Mouse (Mus musculus) c-Kit-positive CD71-positive TER-119-positive erythroid progenitor cells, embryonic 14.5 days (primary cell): ENCODE measurements around the gene P4ha2.
A peak's percentile ranks its signal among the peaks of the same experiment; 100 is the strongest.

Experiments used
- DNase-seq: peaks from one replicate; pipeline ENCODE4 v3.0.0-alpha.2; 2013; ENCODE audit warnings: low spot score

Gene P4ha2

DNA sequence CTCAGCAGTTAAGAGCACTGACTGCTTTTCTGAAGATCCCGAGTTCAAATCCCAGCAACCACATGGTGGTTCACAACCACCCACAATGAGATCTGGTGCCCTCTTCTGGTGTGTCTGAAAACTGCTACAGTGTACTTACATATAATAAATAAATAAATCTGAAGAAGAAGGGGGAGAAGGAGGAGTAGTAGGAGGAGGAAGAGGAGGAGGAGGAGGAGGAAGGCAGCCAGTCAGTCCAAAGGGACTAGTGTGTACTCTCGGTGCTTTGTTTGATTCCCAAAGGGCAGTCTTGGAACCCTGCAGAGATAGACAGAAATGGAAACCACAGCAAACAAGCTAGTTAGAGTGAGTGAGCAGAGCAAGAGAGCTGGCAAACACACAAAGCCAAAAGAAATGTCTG, 40.3 kb downstream of the P4ha2 start:
- peak; percentile 37 for DNase-seq

DNA sequence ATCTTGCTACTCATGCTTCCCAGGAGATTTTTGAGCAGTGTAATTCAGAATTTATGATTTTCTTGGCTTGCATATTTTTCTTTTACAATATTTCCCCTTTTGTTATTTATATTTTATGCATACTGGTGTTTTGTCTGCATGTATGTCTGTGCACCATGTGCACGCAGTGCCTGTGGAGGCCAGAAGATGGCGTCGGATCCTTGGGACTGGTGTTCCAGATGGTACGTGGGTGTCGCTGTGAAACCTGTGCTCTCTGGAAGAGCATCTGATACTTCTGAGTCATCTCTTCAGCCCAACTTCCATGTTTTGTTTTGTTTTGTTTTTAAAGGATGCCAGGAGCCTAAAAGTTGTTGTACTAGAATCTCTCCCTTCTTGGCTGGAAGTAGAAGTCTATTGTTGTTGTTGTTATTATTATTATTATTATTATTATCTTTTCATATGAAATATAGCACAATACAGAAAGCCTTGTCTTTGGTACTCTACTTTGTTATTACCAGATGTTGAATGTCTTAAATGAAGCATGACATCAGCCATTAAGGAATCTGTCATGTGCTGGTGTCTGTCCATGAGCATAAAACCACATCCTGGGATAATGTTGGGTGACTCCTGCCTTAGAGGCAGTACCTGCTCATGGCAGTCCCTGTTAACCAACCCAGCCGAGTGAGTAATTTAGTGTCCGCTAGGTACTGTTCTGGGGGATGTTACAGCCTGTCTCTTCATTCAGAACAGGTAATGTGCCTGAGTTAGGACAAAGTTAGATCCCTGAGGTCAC, 41.5 kb downstream of the P4ha2 start:
- DNase-seq = no peak

DNA sequence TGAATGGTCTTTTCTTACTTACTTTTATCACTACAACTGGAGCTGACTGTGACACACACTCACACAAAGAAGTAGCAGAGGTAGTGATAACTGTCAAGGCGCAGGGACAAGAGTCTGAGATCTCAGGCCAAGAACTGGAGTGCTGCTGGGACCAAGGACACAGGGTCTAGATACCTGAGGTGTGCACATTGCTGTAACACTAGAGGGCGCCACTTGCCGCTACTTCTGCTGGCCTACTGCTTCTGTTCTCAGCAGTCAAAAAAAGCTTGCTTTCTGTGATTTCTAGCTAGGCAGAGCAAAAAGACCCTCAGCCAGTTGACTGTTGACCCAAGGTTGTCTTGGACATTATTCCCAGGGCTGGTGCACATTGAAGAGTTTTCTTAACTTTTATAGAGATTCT, 45.0 kb downstream of the P4ha2 start:
- DNase-seq = peak; percentile 37

DNA sequence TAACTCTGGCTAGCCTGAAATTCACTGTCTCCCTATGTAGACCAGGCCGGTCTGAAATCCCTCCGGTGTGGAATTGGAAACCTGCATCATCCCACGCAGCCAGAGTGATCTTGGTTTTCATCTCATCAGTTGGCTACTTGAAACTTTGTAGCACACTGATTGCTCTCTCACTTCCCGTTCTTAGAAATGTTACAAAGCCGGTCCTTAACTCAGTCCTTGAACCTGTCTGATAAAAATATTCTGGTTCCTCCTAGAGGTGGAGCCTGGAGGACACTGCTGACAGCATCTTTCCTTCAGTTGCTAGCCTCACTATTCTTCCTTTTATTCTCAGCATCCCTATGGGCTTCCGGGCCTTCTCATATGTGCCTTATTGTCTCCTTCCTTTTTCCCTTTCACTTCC, 46.1 kb downstream of the P4ha2 start:
- no peak for DNase-seq

DNA sequence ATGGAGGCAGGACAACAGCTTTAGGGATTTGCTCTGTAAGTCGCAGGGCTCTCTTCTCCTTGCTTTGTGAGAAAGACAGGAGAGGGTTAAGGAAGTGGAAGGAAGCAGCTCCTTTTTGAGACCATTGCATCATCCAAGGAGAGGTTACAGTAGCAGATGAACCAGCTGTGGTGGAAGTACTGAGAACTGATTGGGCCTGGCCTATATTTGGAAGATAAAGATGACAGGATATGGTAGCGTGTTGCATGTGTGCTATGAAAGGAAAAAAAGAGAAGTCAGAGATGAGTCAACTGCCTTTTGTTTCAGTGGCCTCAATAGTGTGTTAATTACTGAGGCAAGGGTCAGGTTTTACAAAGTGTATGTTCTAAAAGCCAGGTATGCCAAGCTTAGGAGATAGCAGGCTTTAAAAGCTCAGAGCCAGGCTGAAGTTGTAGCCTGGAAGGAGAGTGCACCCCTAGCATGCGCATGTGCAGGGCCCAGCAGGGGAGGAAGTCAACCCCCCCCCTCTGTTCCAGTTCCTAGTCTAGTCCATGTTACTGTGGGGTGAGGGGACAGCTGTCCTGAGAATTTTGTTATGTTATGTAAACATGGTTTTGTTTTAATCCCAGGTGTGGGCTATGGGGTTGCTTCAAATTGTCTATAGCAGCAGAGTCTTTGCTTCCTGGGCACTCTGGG, 50.0 kb downstream of the P4ha2 start:
- no peak for DNase-seq

DNA sequence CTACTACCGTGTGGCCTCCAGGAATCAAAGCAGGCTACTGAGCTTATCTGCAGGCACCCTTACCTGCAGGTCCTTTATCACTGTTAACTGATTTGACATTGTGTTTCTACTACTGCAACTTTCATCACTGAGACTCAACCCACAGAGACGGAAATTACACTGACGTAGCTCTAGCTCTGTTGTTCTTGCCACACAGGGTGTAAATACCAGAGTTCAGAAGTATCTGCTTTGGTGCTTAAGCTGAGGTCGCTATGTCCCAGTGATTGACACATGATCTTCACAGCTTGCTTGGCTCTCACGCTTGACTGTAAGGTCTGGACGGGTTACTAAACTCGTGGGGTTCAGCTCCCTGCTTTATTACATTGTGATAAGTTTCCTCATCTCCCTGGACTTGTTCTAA, 51.2 kb downstream of the P4ha2 start:
- DNase-seq = no peak

DNA sequence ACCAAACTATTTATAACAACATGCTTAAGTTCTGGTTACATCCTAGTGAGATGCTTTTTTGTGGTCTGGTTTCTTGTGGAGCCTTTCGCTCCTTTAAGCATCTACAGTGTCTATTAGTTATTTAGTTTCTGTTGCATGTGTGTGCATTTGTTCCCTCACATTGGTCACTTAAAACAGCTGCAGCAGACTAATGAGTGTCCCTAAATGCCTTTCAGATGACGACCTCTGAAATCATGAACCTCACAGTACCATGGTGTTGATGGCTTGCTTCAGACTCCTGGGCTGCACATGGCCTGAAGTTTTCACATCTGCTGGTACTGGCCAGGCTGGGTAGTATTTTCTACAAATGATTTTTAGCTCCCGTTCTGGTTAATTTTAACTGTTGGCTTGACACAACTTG, 53.1 kb downstream of the P4ha2 start:
- DNase-seq = no peak

DNA sequence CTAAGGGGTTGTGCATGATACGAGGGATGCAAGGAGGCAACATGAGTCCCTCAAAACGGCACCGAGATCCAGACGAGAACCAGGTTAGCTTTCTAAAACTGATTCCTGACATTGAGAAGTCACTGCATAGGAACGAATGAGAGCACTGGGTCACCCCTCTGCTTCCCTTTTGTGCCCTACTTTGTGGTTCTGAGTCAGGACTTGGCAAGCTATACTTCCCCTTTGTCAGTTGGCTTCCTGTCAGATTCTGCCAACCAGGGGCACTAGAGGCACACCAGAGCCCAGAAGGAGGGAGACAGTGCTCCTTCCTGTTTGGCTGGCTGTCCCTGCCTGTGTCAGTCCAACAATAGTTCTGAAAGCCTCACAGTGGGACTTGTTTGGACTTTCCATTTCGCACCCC, 56.0 kb downstream of the P4ha2 start:
- DNase-seq = no peak

DNA sequence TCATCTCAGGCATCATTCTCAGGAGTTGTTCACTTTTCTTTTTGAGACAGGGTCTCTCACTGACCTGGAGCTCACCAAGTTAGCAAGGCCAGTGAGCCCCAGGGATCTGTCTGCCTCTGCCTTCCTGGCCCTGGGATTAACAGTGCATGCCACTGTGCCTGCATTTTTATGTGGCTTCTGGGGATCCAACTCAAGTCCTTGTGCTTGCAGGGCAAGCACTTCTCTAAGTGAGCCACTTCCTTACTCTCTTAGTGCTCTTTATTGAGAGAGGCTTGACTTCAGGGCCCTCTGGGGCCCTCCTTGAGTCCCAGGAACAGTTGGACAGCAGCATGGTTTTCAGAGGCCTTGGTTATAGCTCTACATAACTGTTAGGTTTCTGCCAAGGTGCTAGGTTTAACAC, 56.6 kb downstream of the P4ha2 start:
- DNase-seq = no peak

DNA sequence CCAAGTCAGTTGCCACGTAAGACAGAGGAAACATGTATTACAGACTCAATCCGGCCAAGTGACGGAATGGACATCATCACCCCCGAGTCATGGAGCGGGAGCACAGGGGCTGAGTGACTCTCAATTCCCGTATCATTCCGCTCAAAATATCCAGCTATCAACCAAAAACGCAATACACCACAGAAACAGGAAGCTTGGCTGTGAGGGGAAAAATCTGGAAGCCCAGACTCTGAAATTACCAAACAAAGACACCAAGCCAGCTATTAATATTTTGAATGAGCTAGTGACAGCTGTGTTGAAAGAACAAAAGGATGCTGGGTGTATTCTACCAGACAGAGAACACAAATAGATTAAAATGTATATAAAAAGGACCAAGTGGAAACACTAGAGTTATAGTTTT, 57.7 kb downstream of the P4ha2 start:
- DNase-seq = no peak

DNA sequence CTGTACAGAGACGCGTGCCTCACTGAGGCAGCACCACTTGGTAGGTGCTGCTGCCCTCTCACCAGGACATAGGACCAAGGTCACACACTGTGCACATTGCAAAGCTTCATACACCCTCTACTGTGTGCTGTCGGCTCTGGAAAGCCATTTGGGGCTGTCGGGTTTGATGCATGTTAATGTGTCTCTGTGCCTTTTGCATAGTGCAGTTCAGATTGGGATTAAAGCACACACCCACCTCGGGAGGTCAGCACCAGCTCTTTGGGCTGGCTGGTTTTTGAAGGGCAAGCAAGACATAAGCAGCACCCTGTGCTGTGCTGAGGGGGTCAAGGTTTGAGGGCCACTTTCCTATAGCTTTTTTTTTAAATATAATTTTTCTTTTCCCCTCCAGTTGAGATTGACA, 60.5 kb downstream of the P4ha2 start:
- no peak for DNase-seq

DNA sequence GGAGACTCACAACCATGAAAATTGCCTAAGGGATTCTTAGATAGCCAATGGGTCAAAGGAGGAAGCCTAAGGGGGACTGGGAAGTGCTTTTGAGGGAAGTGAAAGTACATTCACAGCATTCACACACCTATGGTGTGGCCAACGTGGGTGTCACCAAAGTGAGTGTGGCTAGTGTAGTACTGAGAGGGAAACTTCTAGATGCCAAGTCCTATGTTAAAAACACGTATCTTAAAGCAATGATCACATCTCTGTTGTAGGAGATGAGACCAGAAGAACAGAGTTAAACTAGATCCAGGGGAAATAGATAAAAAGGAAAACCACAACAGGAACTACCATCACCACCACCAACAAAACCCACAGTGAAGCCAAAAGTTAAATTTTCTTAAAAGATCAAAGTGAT, 61.0 kb downstream of the P4ha2 start:
- no peak for DNase-seq

DNA sequence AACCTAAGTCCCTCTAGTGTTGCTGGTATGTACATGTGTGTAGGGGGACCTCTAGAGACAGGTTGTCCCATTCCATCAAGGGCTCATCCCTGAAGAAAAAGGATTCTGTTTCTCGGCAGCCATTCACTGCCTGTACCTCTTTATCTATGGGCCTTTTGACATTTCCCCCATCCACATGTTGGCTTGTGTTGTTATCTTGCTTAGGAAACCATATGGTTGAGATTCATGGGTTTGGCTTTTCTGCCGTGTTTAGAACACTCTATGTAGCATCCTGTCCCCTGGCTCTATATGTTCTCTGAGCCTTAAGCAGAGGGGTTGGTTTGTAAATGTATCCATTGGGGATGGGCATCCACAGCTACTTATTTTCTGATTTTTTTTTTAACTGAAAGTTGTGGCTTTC, 61.6 kb downstream of the P4ha2 start:
- no peak for DNase-seq

DNA sequence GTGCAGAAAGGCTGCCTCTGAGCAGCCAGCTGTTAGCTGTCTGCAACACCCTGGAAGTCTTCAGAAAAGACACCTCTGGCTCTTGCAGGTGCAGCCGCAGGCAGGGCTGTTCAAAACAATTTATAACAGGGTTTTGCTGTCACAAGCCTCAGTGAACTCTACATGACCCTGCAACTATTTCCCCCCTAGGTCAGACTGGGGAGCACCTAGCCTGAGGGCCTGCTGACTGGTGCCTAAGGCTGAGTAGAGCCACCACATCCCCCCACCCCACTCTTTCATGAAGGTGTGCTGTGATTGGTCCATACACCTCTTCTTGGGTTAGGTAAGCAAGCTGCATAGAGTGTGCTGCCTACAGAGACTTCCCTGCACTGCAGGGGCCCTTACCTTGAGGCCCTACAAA, 63.1 kb downstream of the P4ha2 start:
- no peak for DNase-seq

DNA sequence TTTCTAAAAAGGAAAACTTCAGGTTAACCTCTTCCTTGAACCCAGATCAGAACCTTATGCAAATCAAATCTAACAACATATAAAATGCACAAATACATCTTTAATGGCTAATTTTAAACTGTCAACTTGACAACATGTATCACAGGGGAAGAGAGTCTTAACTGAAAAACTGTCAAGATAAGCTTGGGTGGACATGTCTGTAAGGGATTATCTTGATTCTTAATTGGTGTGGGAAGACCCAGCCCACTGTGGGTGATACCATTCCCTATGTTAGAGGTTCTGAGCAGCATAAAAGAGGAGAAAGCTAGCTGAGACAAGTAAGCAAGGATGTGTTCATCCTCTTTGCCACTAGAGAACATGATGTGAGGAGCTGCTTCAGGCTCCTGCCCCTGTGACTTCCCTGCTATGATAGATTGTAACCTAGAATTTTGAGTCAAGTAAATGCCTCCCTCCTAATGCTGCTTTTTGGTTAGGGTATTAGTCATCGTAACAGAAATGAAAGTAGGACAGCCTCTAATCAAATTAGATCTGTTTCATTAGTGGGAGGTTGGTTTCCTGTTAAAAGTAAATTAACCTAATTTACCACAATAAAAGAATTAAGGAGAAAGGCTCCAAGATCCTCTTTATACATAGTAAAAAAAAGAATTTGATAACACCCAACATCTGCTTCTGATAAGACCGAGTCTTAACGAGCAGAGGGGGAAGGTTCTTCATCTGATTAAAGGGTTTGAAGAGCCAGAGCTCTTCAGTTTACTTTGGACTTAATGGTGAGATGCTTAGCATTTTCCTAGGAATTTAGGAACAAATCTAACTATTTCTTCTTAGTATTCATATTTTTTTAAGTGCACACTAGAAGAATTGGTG, 69.8 kb downstream of the P4ha2 start:
- no peak for DNase-seq

DNA sequence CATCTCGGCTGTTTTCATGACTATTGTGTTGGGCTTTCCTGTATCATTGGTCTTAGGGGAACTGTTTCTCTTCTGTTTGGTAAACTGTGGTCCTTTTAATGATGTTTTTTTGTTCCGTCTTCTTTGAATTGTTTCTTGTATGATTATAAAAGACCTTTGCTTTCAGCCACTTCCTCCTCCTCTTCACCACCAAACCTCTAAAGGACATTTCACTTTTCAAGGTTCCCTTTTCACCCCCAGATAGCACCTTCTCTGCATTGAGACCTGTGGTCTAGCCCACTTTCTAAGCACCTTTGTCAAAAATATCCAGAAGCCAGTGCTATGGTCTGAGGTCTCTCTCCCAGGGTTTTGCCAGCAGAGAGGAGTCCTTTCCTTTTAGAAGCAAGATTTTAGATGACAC, 71.3 kb downstream of the P4ha2 start:
- no peak for DNase-seq

DNA sequence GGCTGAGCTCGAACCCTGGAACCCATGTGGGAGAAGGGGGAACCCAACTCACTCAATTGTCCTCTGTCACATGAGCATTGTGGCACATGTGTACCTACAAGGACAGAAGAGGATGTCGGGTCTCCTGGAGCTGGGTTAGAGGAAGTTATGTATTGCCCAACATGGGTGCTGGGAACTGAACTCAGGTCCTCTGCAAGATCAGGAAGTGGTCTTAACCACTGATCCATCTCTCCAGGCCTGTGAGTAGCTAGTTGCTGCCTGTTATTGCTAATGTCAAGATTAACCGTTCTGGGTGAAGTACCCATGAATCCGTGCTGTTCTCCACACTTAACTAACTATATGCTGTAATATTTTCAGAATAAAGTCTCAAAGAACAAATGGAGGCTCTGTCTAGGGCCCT, 74.3 kb downstream of the P4ha2 start:
- DNase-seq = no peak

DNA sequence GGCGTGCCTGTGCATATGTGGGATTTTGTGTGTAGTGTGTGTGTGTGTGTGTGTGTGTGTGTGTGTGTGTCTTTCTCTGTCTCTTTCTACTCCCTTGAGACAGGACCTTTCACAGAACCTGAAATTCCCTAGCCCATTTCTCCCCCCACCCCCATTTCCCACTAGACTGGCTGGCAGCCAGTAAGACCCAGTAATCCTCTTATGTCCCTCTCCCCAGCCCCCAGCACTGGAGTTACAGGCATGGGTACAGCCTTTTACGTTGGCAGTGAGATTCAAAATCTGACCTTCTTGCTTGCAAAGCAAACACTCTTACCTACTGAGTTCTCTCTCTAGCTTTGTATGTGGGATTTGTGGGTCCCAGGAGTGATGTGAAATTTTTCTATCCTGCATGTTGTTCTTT, 75.0 kb downstream of the P4ha2 start:
- no peak for DNase-seq
